Mouse (Mus musculus) heart, postnatal 0 days (tissue): ENCODE measurements around the gene Slc24a3. TPM values are rescaled to one million over a fixed set of nuclear protein-coding genes. Genes with fewer than 3 reads are reported as not detected.

Experiments
- ATAC-seq: fragments of 200-750 bp; cut with Nextera tagmentation; 2 replicates; pipeline ENCODE4 v1.8.0; 2017; ENCODE audit warnings: low read depth, moderate number of reproducible peaks, moderate library complexity; ENCODE audit not compliant: insufficient read depth
- DNase-seq: peaks from one replicate; pipeline ENCODE4 v3.0.0-alpha.2; 2016; ENCODE audit warnings: low spot score
- H3K27ac ChIP-seq: fragments of 300-500 bp; sonication (generic); 2 replicates; pipeline ENCODE4 v1.5.1; 2014; ENCODE audit warnings: low read depth, mild to moderate bottlenecking
- H3K27me3 ChIP-seq: fragments of 300-500 bp; sonication (generic); 2 replicates; pipeline ENCODE4 v1.6.1; 2014; ENCODE audit warnings: low read length, mixed read lengths; ENCODE audit not compliant: control insufficient read depth, insufficient read depth
- H3K36me3 ChIP-seq: fragments of 300-500 bp; sonication (generic); replicated peaks from 2 replicates; pipeline ENCODE4 v1.6.1; 2014; ENCODE audit warnings: low read length, mixed read lengths; ENCODE audit not compliant: control insufficient read depth, insufficient read depth
- H3K4me1 ChIP-seq: fragments of 300-500 bp; sonication (generic); 2 replicates; pipeline ENCODE4 v1.6.1; 2014; ENCODE audit warnings: antibody characterized with exemption; ENCODE audit not compliant: control insufficient read depth, insufficient read depth
- H3K4me2 ChIP-seq: fragments of 300-500 bp; sonication (generic); 2 replicates; pipeline ENCODE4 v1.6.1; 2014; ENCODE audit warnings: low read depth, mild to moderate bottlenecking, low read length, moderate library complexity
- H3K4me3 ChIP-seq: fragments of 300-500 bp; sonication (generic); 2 replicates; pipeline ENCODE4 v1.5.1; 2014; ENCODE audit warnings: low read depth, low read length
- H3K9ac ChIP-seq: fragments of 300-500 bp; sonication (generic); replicated peaks from 2 replicates; pipeline ENCODE4 v1.6.1; 2014; ENCODE audit warnings: low read depth, low read length, mixed read lengths
- H3K9me3 ChIP-seq: fragments of 300-500 bp; sonication (generic); replicated peaks from 2 replicates; pipeline ENCODE4 v1.6.1; 2016; ENCODE audit warnings: low read length; ENCODE audit not compliant: control insufficient read depth
- CTCF ChIP-seq: IDR thresholded peaks from 2 replicates; pipeline ENCODE4 v1.5.1; 2016; ENCODE audit warnings: antibody characterized with exemption, control low read depth, low read depth
- EP300 ChIP-seq: IDR thresholded peaks from 2 replicates; pipeline ENCODE4 v1.6.1; 2016; ENCODE audit warnings: antibody characterized with exemption, low read depth
- WGBS: fragments of 180-500 bp; shearing (Covaris S2); extraction: QIAGEN DNeasy Blood & Tissue Kit; methylation state at CpG from one replicate; pipeline ENCODE4 v1.1.7; 2014; 5-methylcytosine and 5-hydroxymethylcytosine counted together
- polyA plus RNA-seq: library from polyadenylated mRNA; unstranded; fragments of >200 nt; fragmentation: Nextera tagmentation; extraction: Ambion mirVana; gene quantifications from 2 replicates; pipeline ENCODE4 v1.2.1, GENCODE M21; 2015
- total RNA-seq: library from RNA; depleted of rRNA; stranded (reverse); fragments of >200 nt; gene quantifications from 2 replicates; pipeline ENCODE4 v1.2.3, GENCODE M21; 2014; ENCODE audit warnings: low replicate concordance

Slc24a3 gene
- total and polyA plus RNA-seq, 2 experiments from 2014 or later = 0.63 to 3.7 TPM

DNA sequence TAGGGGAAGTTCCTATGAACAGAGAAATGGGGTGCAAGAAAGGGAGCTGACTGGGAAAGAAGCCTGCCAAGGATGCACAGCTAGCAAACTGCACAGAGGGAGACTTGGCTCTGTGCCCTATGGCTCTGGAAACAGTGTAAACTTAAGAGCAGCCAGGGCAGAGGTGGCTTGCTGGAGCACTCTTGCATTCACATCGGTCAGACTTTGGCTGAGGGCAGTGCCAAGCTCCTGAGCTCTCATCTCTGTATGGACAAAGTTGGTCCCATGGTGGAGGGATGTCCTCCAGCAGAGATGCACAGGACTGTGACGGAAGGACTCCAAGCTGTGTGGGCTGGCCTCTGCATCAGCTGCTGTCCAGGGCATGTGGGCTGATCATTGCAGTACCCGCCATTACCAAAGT, 516.0 kb downstream of the Slc24a3 start:
- H3K4me3 ChIP-seq = no peak overlapping the region
- H3K4me2 ChIP-seq = no peak overlapping the region
- H3K36me3 ChIP-seq = no peaks in the 10 kb centered on the region
- H3K27ac ChIP-seq = no peak overlapping the region
- 41% methylated on average over 3 of the region's 3 CpGs for WGBS
- peak; percentile 44; the same call in 1 of the 2 replicates for ATAC-seq
- H3K9me3 ChIP-seq = no peaks in the 10 kb centered on the region
- TF ChIP-seq EP300 (no peak), CTCF (no peak)
- peak; percentile 47 for DNase-seq
- no peaks in the 10 kb centered on the region for H3K4me1 ChIP-seq
- H3K27me3 ChIP-seq = no peaks in the 10 kb centered on the region
- H3K9ac ChIP-seq = no peak overlapping the region

DNA sequence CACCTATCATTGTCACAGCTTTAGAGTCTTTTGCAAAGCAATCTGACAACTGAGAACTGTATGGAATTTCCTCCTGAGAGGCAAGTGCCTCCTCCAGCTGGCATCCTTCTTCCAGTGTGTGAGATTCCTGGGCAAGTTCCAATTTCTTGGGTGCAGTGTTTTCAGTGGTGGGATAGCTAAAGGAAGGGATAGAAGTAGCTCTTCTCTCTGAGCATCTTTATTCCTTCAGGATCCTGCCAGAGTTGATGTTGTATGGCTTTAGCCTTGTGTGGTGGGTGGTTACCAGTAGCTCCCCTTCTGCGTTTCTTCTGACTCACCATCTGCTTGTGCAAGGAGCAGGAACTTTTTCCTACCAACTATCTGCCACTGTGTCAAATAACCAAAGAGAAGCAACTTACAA, 516.6 kb downstream of the Slc24a3 start:
- 91% methylated on average over 1 of the region's 1 CpGs for WGBS
- ATAC-seq (no peak), DNase-seq (no peak)
- Histone ChIP-seq H3K27ac (no peak overlapping the region), H3K4me1 (no peaks in the 10 kb centered on the region), H3K27me3 (no peaks in the 10 kb centered on the region), H3K9me3 (no peaks in the 10 kb centered on the region), H3K36me3 (no peaks in the 10 kb centered on the region), H3K4me2 (no peak overlapping the region), H3K9ac (no peak overlapping the region), H3K4me3 (no peak overlapping the region)
- TF ChIP-seq EP300 (no peak), CTCF (no peak)

DNA sequence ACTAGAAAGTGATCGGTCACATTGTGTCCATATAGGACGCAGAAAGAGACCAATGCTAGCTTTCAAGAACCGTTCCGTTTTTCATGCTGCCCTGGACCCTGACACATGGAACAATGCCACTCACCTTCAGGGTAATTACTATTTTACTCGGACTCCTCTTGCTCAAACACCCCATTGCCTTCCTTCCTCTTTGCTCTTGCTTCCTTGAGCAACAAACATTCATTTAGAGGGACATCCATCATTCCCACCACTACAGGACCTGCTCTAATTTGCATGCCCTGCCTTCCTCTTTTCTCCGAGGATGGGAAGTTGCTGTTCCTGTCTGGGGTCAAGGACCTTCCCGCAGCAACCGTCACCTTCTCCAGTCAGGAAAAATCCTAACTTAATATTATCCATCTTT, 517.3 kb downstream of the Slc24a3 start:
- TF ChIP-seq CTCF (no peak), EP300 (no peak)
- H3K27ac ChIP-seq = no peak overlapping the region
- WGBS = 81% methylated on average over 8 of the region's 8 CpGs
- no peak for DNase-seq
- no peak overlapping the region for H3K4me2 ChIP-seq
- no peak overlapping the region for H3K4me3 ChIP-seq
- no peak overlapping the region for H3K9ac ChIP-seq
- no peaks in the 10 kb centered on the region for H3K4me1 ChIP-seq
- no peak for ATAC-seq
- no peaks in the 10 kb centered on the region for H3K9me3 ChIP-seq
- no peaks in the 10 kb centered on the region for H3K27me3 ChIP-seq
- no peaks in the 10 kb centered on the region for H3K36me3 ChIP-seq

DNA sequence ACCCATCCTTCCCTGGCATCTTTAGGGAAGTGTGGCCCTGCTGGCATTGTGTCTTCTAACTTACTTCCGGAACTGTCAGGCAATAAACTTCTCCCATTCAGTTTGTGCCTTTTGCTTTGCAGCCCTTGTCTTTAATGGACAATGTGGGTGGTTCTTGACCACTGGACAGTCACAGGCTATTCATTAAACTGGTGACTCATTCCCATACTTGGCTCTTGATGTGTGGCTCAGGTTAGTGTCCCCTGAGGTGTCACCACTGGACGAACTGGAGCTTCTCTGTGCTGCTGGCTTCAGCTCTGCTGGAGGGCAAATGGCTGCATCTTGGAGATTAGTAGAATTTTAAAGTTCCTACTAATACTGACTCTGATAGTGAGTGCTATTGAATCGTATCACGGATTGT, 518.5 kb downstream of the Slc24a3 start:
- H3K9me3 ChIP-seq = no peaks in the 10 kb centered on the region
- DNase-seq = no peak
- TF ChIP-seq CTCF (no peak), EP300 (no peak)
- no peaks in the 10 kb centered on the region for H3K4me1 ChIP-seq
- no peak overlapping the region for H3K9ac ChIP-seq
- no peak overlapping the region for H3K4me2 ChIP-seq
- ATAC-seq = no peak
- no peak overlapping the region for H3K4me3 ChIP-seq
- 73% methylated on average over 4 of the region's 4 CpGs for WGBS
- no peaks in the 10 kb centered on the region for H3K27me3 ChIP-seq
- H3K27ac ChIP-seq = no peak overlapping the region
- no peaks in the 10 kb centered on the region for H3K36me3 ChIP-seq

DNA sequence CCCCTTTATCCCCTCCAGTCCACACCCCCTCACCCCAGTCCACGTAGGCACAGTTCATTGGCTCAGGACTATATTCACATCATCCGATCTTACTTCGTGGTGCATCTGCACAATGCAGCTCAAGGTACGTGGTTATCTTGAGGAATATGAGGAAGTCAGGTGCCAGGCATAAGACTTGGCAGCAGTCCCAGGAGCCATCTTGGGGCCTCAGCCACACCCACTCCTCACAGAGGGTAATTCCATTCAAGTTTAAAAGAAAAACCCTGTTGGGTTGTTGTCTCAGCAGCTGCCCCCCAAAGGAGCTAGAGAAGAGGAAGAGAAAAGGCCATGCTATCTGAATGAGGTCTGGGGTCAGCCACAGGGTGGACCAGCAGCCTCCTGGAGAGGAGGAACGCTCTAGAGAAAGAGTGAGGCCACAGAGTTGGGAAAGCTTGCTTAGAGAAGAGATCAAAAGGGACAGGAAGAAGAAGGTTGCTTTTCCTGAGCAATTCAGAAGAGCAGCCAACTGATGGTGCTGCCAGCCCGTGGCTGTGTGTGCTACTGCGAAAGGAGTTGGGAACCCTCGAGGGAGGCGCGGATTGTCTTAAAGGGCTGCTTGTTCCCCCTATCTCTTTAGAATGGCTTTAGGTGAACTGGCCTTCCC, 523.9 kb downstream of the Slc24a3 start:
- Histone ChIP-seq H3K9me3 (no peaks in the 10 kb centered on the region), H3K4me2 (no peak overlapping the region), H3K36me3 (no peaks in the 10 kb centered on the region), H3K4me3 (no peak overlapping the region), H3K4me1 (no peaks in the 10 kb centered on the region), H3K27ac (no peak overlapping the region), H3K9ac (no peak overlapping the region), H3K27me3 (no peaks in the 10 kb centered on the region)
- 69% methylated on average over 10 of the region's 10 CpGs for WGBS
- no peak for TF ChIP-seq CTCF
- ATAC-seq (no peak), DNase-seq (no peak)
